Mouse (Mus musculus) liver, embryonic 16.5 days (tissue): Measurements from ENCODE around the gene Gabra4. TPM values are rescaled to one million over a fixed set of nuclear protein-coding genes. Genes with fewer than 3 reads are reported as not detected.
"Not testable (repeated sequence)": the region's sequence is repeated elsewhere in the genome, so short reads cannot be mapped to it uniquely, and the experiment has no call there.

Source experiments
- ATAC-seq: fragments of 200-750 bp; cut with Nextera tagmentation; 2 replicates; pipeline ENCODE4 v1.8.0; 2017; ENCODE audit warnings: low read depth, mild to moderate bottlenecking, moderate number of reproducible peaks, moderate library complexity
- H3K27ac ChIP-seq: fragments of 300-500 bp; sonication (generic); 2 replicates; pipeline ENCODE4 v1.5.1; 2014; ENCODE audit warnings: mild to moderate bottlenecking, low read length
- H3K27me3 ChIP-seq: fragments of 300-500 bp; sonication (generic); 2 replicates; pipeline ENCODE4 v1.6.1; 2014; ENCODE audit warnings: low read depth, low read length, mixed read lengths; ENCODE audit not compliant: control insufficient read depth, insufficient read depth
- H3K36me3 ChIP-seq: fragments of 300-500 bp; sonication (generic); 2 replicates; pipeline ENCODE4 v1.6.1; 2014; ENCODE audit warnings: mild to moderate bottlenecking; ENCODE audit not compliant: control insufficient read depth, insufficient read depth
- H3K4me1 ChIP-seq: fragments of 300-500 bp; sonication (generic); 2 replicates; pipeline ENCODE4 v1.6.1; 2014; ENCODE audit warnings: low read depth, low read length, mixed read lengths; ENCODE audit not compliant: control insufficient read depth
- H3K4me2 ChIP-seq: fragments of 300-500 bp; sonication (generic); 2 replicates; pipeline ENCODE4 v1.6.1; 2014; ENCODE audit warnings: low read depth, low read length, mixed read lengths
- H3K4me3 ChIP-seq: fragments of 300-500 bp; sonication (generic); 2 replicates; pipeline ENCODE4 v1.5.1; 2014; ENCODE audit warnings: low read depth, mild to moderate bottlenecking, low read length
- H3K9ac ChIP-seq: fragments of 300-500 bp; sonication (generic); 2 replicates; pipeline ENCODE4 v1.6.1; 2014; ENCODE audit warnings: low read depth, low read length
- H3K9me3 ChIP-seq: fragments of 300-500 bp; sonication (generic); replicated peaks from 2 replicates; pipeline ENCODE4 v1.6.1; 2016; ENCODE audit warnings: low read length; ENCODE audit not compliant: control insufficient read depth
- WGBS: fragments of 180-500 bp; shearing (Covaris S2); extraction: QIAGEN DNeasy Blood & Tissue Kit; methylation state at CpG from one replicate; pipeline ENCODE4 v1.1.7; 2014; ENCODE audit not compliant: insufficient replicate concordance; 5-methylcytosine and 5-hydroxymethylcytosine counted together
- polyA plus RNA-seq: library from polyadenylated mRNA; unstranded; fragments of >200 nt; fragmentation: Nextera tagmentation; extraction: Ambion mirVana; gene quantifications from 2 replicates; pipeline ENCODE4 v1.2.1, GENCODE M21; 2015

Gabra4 gene
- polyA plus RNA-seq, 1 experiment from 2014 or later, result 0.05 TPM

DNA sequence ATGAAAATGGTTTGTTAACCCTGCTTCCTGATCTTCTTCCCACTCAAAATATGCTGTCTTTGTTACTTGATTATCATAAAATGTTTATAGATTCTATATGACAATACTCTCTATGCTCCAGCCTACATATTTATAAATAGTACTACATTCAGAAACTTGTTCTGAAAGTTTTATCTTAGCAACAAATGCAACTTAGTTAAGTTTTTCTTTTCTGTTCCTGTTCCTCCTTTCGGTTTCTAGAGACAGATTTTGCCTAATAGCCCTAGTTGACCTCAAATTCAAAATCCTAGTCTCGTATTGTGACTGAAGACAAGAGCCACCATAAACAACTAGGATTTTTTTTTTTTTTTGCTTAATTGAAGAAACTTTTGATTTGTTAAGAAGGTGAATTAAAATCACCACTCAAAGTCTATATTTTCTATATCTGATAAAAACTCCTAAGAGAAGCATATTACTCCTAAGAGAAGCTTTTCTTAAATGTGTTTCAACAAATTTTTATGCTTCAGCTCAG, 64.3 kb downstream of the Gabra4 start:
- WGBS, result 34% methylated on average over 2 of the region's 2 CpGs
- H3K4me2 ChIP-seq, result no peak overlapping the region
- H3K27ac ChIP-seq, result no peak overlapping the region
- no peaks in the 10 kb centered on the region for H3K27me3 ChIP-seq
- no peaks in the 10 kb centered on the region for H3K9me3 ChIP-seq
- no peaks in the 10 kb centered on the region for H3K4me1 ChIP-seq
- no peak overlapping the region for H3K4me3 ChIP-seq
- no peak overlapping the region for H3K9ac ChIP-seq
- no peaks in the 10 kb centered on the region for H3K36me3 ChIP-seq
- no peak for ATAC-seq

GRCm38 (mm10) chr5:71571646-71572237, 86.4 kb downstream of the Gabra4 start:
- H3K4me2 ChIP-seq, result no peak overlapping the region
- H3K9me3 ChIP-seq, result no peaks in the 10 kb centered on the region; the same call in 1 of the 2 replicates
- ATAC-seq, result no peak
- no peaks in the 10 kb centered on the region for H3K36me3 ChIP-seq
- H3K4me1 ChIP-seq, result no peaks in the 10 kb centered on the region
- no peak overlapping the region for H3K27ac ChIP-seq
- no peak overlapping the region for H3K9ac ChIP-seq
- WGBS, result 59% methylated on average over 9 of the region's 9 CpGs
- H3K27me3 ChIP-seq, result no peaks in the 10 kb centered on the region
- no peak overlapping the region for H3K4me3 ChIP-seq

- Histone ChIP-seq H3K4me1 (no peaks in the 10 kb centered on the region), H3K9ac (no peak within 1 kb of the TSS), H3K9me3 (no peaks in the 10 kb centered on the region), H3K36me3 (no peaks in the 10 kb centered on the region), H3K27me3 (no peaks in the 10 kb centered on the region), H3K4me2 (no peak within 1 kb of the TSS), H3K4me3 (no peak within 1 kb of the TSS), H3K27ac (no peak within 1 kb of the TSS)
- WGBS, result 76% methylated on average over 10 of the region's 10 CpGs
- no peak for ATAC-seq
Observed at GRCm38 (mm10) chr5:71548079-71548478, 110.0 kb downstream of the Gabra4 start, which contains the start of gene Cox7b2. Cox7b2 (minus strand) TSS chr5:71548205.

GRCm38 (mm10) chr5:71545554-71545953, 112.6 kb downstream of the Gabra4 start:
- no peak for ATAC-seq

GRCm38 (mm10) chr5:71525486-71525885, 132.6 kb downstream of the Gabra4 start:
- not testable (repeated sequence) for H3K4me3 ChIP-seq, H3K4me1 ChIP-seq, ATAC-seq, H3K4me2 ChIP-seq, H3K36me3 ChIP-seq, H3K27ac ChIP-seq, H3K9me3 ChIP-seq, H3K9ac ChIP-seq, H3K27me3 ChIP-seq
- WGBS, result 58% methylated on average over 7 of the region's 15 CpGs

More at GRCm38 (mm10) chr5:71545554-71545953, 112.6 kb downstream of the Gabra4 start:
- no peaks in the 10 kb centered on the region for H3K9me3 ChIP-seq
- no peak overlapping the region for H3K9ac ChIP-seq
- no peak overlapping the region for H3K27ac ChIP-seq
- H3K36me3 ChIP-seq, result no peaks in the 10 kb centered on the region
- no peak overlapping the region for H3K4me2 ChIP-seq
- H3K4me1 ChIP-seq, result no peaks in the 10 kb centered on the region
- H3K27me3 ChIP-seq, result no peaks in the 10 kb centered on the region
- no peak overlapping the region for H3K4me3 ChIP-seq

Other genes starting within 250 kb of the Gabra4 start
- gene Cox7b2, start 110.1 kb downstream of the Gabra4 start, polyA plus RNA-seq, result not detected in 2 replicates
- 0.01 and 0.07 TPM in 2 replicates for gene Gabrb1, start 195 bp downstream of the Gabra4 start, polyA plus RNA-seq